Mouse (Mus musculus) bone marrow macrophage, adult 2 months (primary cell): ENCODE data around the gene Zkscan2.

Experiments used
- CTCF ChIP-seq: IDR thresholded peaks from 2 replicates; pipeline ENCODE4 v1.5.1; 2012; ENCODE audit warnings: low read depth, mild to moderate bottlenecking, low read length, moderate library complexity
- POLR2A ChIP-seq: IDR thresholded peaks from 2 replicates; pipeline ENCODE4 v1.6.1; 2012; ENCODE audit warnings: mild to moderate bottlenecking, low read depth, low read length, borderline replicate concordance

DNA sequence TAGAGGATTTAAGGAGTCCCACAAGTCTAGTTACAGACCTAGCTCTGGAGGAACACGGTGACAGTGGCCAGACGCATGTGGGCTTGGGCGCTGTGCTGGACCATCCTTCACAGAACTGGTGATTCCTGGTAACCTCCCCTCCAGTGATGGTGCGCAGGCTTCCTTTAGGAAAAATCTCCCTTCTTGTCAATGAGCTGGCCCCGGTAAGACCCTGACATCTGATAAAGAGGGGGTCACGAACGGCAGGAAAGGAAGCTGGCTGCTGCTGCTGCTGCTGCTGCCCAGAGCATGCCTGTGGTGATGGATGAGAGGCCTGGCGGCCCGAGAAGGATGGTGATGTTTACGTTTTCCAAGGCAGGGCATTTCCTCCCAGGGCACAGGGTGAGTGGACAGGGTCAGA is 25.5 kb upstream of the Zkscan2 start:
- TF ChIP-seq CTCF (no peak), POLR2A (no peak)
